Mouse (Mus musculus) megakaryocyte-erythroid progenitor cell, adult 5 weeks (primary cell): ENCODE measurements around the gene Kap. TPM values are rescaled to one million over a fixed set of nuclear protein-coding genes. Genes with fewer than 3 reads are reported as not detected.

ENCODE experiments used
- polyA plus RNA-seq: library from polyadenylated mRNA; stranded (reverse); fragments of >175 nt; gene quantifications from 2 replicates; pipeline ENCODE4 v1.2.3, GENCODE M21; 2012

The Kap gene
- polyA plus RNA-seq = not detected in 2 replicates

DNA sequence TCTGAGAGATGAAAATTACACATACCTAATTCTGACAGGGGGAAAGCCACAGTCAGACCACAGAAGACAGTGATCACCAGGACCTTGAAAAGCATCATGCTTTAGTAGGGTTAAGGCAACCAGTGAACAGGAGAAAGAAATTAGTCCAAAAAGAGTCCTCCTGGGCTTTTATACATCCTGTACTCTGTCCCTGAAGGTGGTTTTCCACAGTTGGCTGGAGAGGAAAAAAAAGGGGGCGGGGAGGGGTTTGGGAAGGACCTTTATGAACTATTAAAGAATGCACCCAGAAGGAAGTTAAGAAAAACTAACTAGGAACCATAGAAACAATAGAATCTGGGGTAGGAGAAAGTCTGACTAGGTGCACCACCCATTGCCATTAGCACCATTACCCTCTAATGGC, at the start of gene Kap:
TSS of gene Kap (minus strand) at position 237 of the 400 bp plus-strand sequence.

Other genes starting within 250 kb of the Kap start
- 496 and 501 TPM in 2 replicates for gene Etv6, start 181.9 kb upstream of the Kap start, polyA plus RNA-seq